Mouse (Mus musculus): Measurements from ENCODE around the gene Mospd1. TPM values are rescaled to one million over a fixed set of nuclear protein-coding genes. Genes with fewer than 3 reads are reported as not detected.

The Mospd1 gene
- 37.7 and 38.4 TPM in 2 replicates for polyA plus RNA-seq (2015; fragmentation: Nextera tagmentation; extraction: Ambion mirVana)

GRCm38 (mm10) chrX:53370366-53370740 is at the start of gene Mospd1:
TSS of gene Mospd1 (minus strand) at chrX:53370502.
- Histone ChIP-seq H3K4me1 (no peaks in the 10 kb centered on the region), H3K27me3 (no peaks in the 10 kb centered on the region), H3K9ac (peak within 1 kb of the TSS; percentile 81), H3K4me3 (peak within 1 kb of the TSS; percentile 59), H3K36me3 (no peaks in the 10 kb centered on the region), H3K9me3 (no peaks in the 10 kb centered on the region), H3K4me2 (peak within 1 kb of the TSS; percentile 58), H3K27ac (peak within 1 kb of the TSS; percentile 77)
- peak; percentile 96 for ATAC-seq (ENCODE audit: insufficient number of reproducible peaks, insufficient read depth, low FRiP score, low TSS enrichment, low read depth)
- WGBS: 20% methylated on average over 15 of the region's 15 CpGs

GRCm38 (mm10) chrX:53386362-53386761 is 16.1 kb upstream of the Mospd1 start:
- Histone ChIP-seq H3K9me3 (no peaks in the 10 kb centered on the region), H3K27ac (no peak overlapping the region), H3K9ac (no peak overlapping the region), H3K4me2 (no peak overlapping the region), H3K36me3 (no peaks in the 10 kb centered on the region), H3K4me3 (no peak overlapping the region), H3K4me1 (no peaks in the 10 kb centered on the region), H3K27me3 (no peaks in the 10 kb centered on the region; the same call in 1 of the 2 replicates)
- no peak for ATAC-seq (ENCODE audit: insufficient number of reproducible peaks, insufficient read depth, low FRiP score, low TSS enrichment, low read depth)
- WGBS: 67% methylated on average over 3 of the region's 3 CpGs

- Histone ChIP-seq H3K9ac (no peak overlapping the region), H3K9me3 (no peaks in the 10 kb centered on the region), H3K4me1 (no peaks in the 10 kb centered on the region), H3K4me3 (no peak overlapping the region), H3K36me3 (no peaks in the 10 kb centered on the region), H3K4me2 (no peak overlapping the region), H3K27me3 (no peaks in the 10 kb centered on the region; the same call in 1 of the 2 replicates), H3K27ac (no peak overlapping the region)
- WGBS: 49% methylated on average over 3 of the region's 3 CpGs
- no peak for ATAC-seq (ENCODE audit: insufficient number of reproducible peaks, insufficient read depth, low FRiP score, low TSS enrichment, low read depth)
Observed at GRCm38 (mm10) chrX:53383122-53383521, 12.8 kb upstream of the Mospd1 start.

GRCm38 (mm10) chrX:53369534-53370365 is 552 bp downstream of the Mospd1 start:
- Histone ChIP-seq H3K27ac (peak overlapping the region; percentile 77), H3K4me3 (peak overlapping the region; percentile 59), H3K27me3 (no peaks in the 10 kb centered on the region), H3K9me3 (no peaks in the 10 kb centered on the region), H3K4me1 (no peaks in the 10 kb centered on the region), H3K4me2 (peak overlapping the region; percentile 58), H3K36me3 (no peaks in the 10 kb centered on the region), H3K9ac (peak overlapping the region; percentile 81)
- peak; percentile 75; the same call in 1 of the 2 replicates for ATAC-seq (ENCODE audit: insufficient number of reproducible peaks, insufficient read depth, low FRiP score, low TSS enrichment, low read depth)
- WGBS: 26% methylated on average over 25 of the region's 25 CpGs

- H3K4me2 ChIP-seq: no peak overlapping the region
- no peaks in the 10 kb centered on the region for H3K36me3 ChIP-seq
- no peak overlapping the region for H3K27ac ChIP-seq
- WGBS: 82% methylated on average over 7 of the region's 7 CpGs
- no peak overlapping the region for H3K4me3 ChIP-seq
- ATAC-seq (ENCODE audit: insufficient number of reproducible peaks, insufficient read depth, low FRiP score, low TSS enrichment, low read depth): no peak
- H3K9me3 ChIP-seq: no peaks in the 10 kb centered on the region
- H3K4me1 ChIP-seq: no peaks in the 10 kb centered on the region
- no peaks in the 10 kb centered on the region for H3K27me3 ChIP-seq
- no peak overlapping the region for H3K9ac ChIP-seq
Observed at GRCm38 (mm10) chrX:53364668-53365383, 5.5 kb downstream of the Mospd1 start.

DNA sequence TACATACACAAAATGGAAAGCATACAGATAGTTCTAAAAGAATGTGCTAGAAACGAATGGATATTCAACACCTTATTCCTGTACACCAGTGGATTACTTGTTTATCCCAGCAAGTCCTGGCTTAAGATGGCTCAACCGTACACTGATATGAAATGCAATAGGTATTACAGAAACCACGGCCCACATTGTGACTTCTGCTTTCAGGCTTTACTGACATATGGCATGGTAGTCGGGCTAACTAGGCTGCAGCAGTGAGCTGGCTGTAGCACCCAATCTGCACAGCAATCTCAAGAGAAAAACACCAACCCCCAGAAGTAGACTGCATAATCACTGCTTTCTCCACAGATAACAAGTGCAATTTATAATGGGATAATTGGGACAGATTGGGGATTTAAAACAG is 21.9 kb downstream of the Mospd1 start:
- no peak overlapping the region for H3K4me2 ChIP-seq
- no peak overlapping the region for H3K27ac ChIP-seq
- no peak overlapping the region for H3K4me3 ChIP-seq
- no peaks in the 10 kb centered on the region for H3K4me1 ChIP-seq
- no peak for ATAC-seq (ENCODE audit: insufficient number of reproducible peaks, insufficient read depth, low FRiP score, low TSS enrichment, low read depth)
- H3K9ac ChIP-seq: no peak overlapping the region
- 88% methylated on average over 4 of the region's 4 CpGs for WGBS
- no peaks in the 10 kb centered on the region for H3K9me3 ChIP-seq
- peaks cover 14% of the 10 kb centered on the region; the same call in 1 of the 2 replicates for H3K36me3 ChIP-seq
- no peaks in the 10 kb centered on the region for H3K27me3 ChIP-seq

GRCm38 (mm10) chrX:53341531-53341930 is 28.8 kb downstream of the Mospd1 start:
- H3K27me3 ChIP-seq: no peaks in the 10 kb centered on the region
- H3K4me2 ChIP-seq: no peak overlapping the region
- H3K27ac ChIP-seq: no peak overlapping the region
- 72% methylated on average over 2 of the region's 2 CpGs for WGBS
- H3K4me1 ChIP-seq: no peaks in the 10 kb centered on the region
- H3K9me3 ChIP-seq: no peaks in the 10 kb centered on the region
- no peak for ATAC-seq (ENCODE audit: insufficient number of reproducible peaks, insufficient read depth, low FRiP score, low TSS enrichment, low read depth)
- H3K4me3 ChIP-seq: no peak overlapping the region
- H3K36me3 ChIP-seq: no peaks in the 10 kb centered on the region
- H3K9ac ChIP-seq: no peak overlapping the region

- ATAC-seq (ENCODE audit: insufficient number of reproducible peaks, insufficient read depth, low FRiP score, low TSS enrichment, low read depth): no peak
- Histone ChIP-seq H3K4me1 (no peaks in the 10 kb centered on the region), H3K27me3 (no peaks in the 10 kb centered on the region), H3K36me3 (no peaks in the 10 kb centered on the region), H3K4me3 (no peak overlapping the region), H3K9me3 (no peaks in the 10 kb centered on the region), H3K27ac (no peak overlapping the region), H3K4me2 (no peak overlapping the region), H3K9ac (no peak overlapping the region)
Observed at GRCm38 (mm10) chrX:53337355-53337754, 32.9 kb downstream of the Mospd1 start.

- Histone ChIP-seq H3K36me3 (no peaks in the 10 kb centered on the region), H3K4me3 (no peak overlapping the region), H3K9ac (no peak overlapping the region), H3K4me2 (no peak overlapping the region), H3K27me3 (no peaks in the 10 kb centered on the region), H3K27ac (no peak overlapping the region), H3K9me3 (no peaks in the 10 kb centered on the region), H3K4me1 (no peaks in the 10 kb centered on the region)
- WGBS: 86% methylated on average over 4 of the region's 4 CpGs
- ATAC-seq (ENCODE audit: insufficient number of reproducible peaks, insufficient read depth, low FRiP score, low TSS enrichment, low read depth): no peak
Observed at GRCm38 (mm10) chrX:53330396-53330795, 39.9 kb downstream of the Mospd1 start.

- no peak overlapping the region for H3K9ac ChIP-seq
- 65% methylated on average over 4 of the region's 4 CpGs for WGBS
- H3K27me3 ChIP-seq: no peaks in the 10 kb centered on the region
- H3K27ac ChIP-seq: no peak overlapping the region
- H3K9me3 ChIP-seq: no peaks in the 10 kb centered on the region
- no peak for ATAC-seq (ENCODE audit: insufficient number of reproducible peaks, insufficient read depth, low FRiP score, low TSS enrichment, low read depth)
- no peak overlapping the region for H3K4me2 ChIP-seq
- H3K36me3 ChIP-seq: no peaks in the 10 kb centered on the region
- no peak overlapping the region for H3K4me3 ChIP-seq
- 0 out of 2 replicates have a peak, but pooled peaks cover 4% of the 10 kb centered on the region for H3K4me1 ChIP-seq
Observed at GRCm38 (mm10) chrX:53321111-53321510, 49.2 kb downstream of the Mospd1 start.

- no peak for ATAC-seq (ENCODE audit: insufficient number of reproducible peaks, insufficient read depth, low FRiP score, low TSS enrichment, low read depth)
- Histone ChIP-seq H3K9ac (no peak overlapping the region), H3K4me3 (no peak overlapping the region), H3K27me3 (no peaks in the 10 kb centered on the region), H3K9me3 (no peaks in the 10 kb centered on the region), H3K4me1 (0 out of 2 replicates have a peak, but pooled peaks cover 4% of the 10 kb centered on the region), H3K36me3 (no peaks in the 10 kb centered on the region), H3K27ac (no peak overlapping the region), H3K4me2 (no peak overlapping the region)
- WGBS: 64% methylated on average over 2 of the region's 2 CpGs
Observed at GRCm38 (mm10) chrX:53320564-53320963, 49.7 kb downstream of the Mospd1 start.
